Mouse (Mus musculus): ENCODE measurements at regions not wholly inside any gene's neighbourhood (a gene's known extent, or its start where the extent isn't known, plus 50 kb on each side); places are given as distances from the start of the nearest gene placed in this dataset.

DNA sequence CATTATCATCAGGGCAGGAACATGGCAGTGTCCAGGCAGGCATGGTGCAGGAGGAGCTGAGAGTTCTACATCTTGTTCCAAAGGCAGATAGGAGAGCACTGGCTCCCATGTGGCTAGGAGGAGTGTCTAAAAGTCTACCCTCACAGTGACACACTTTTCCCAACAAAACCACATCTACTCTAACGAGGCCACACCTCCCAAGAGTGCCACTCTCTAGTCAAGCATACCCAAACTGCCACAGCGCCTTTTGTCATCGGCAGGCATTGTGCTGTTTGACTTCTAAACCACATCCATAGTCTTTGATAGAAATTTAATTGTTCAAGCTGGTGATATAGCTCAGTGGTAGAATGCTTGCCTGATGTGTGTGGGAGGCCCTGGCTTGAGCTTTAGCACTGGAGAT lies 56.6 kb upstream of the Mvb12b start:
- TF ChIP-seq CTCF (conservative IDR thresholded peaks at IDR 0.05; ENCODE audit: low read length) (no peak), POU5F1 (IDR thresholded peaks at IDR 0.05; ENCODE audit: borderline replicate concordance, low read length) (no peak)

Measured in E14TG2a.4 (cell line).